Mouse (Mus musculus) B cell, adult 2 months (primary cell): ENCODE results near the gene Txndc17.
A peak's percentile ranks its signal among the peaks of the same experiment; 100 is the strongest.

Experiments
- DNase-seq, 2 experiments: peaks; one replicate each; pipeline ENCODE4 v3.0.0; 2022

Txndc17 gene

DNA sequence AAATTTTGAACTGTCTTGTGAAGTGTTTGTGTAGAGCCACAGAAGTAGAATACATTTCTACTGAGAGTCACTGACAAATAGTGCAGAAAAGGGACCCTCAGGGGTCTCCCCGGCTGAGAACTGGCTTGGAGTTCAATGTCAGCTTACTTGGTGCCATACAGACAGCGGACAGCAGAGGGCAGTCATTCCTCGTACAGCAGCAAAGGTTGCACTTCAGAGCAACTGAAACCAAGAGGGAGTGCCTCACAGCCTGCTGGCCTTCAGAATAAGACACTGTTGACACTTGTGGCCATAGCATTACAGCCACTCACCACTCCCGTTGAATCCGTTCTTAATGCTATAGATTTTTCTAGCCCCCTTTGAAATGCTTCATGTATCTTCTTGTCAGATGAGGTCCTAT lies 17.5 kb downstream of the Txndc17 start:
- DNase-seq: peak; percentile 77

DNA sequence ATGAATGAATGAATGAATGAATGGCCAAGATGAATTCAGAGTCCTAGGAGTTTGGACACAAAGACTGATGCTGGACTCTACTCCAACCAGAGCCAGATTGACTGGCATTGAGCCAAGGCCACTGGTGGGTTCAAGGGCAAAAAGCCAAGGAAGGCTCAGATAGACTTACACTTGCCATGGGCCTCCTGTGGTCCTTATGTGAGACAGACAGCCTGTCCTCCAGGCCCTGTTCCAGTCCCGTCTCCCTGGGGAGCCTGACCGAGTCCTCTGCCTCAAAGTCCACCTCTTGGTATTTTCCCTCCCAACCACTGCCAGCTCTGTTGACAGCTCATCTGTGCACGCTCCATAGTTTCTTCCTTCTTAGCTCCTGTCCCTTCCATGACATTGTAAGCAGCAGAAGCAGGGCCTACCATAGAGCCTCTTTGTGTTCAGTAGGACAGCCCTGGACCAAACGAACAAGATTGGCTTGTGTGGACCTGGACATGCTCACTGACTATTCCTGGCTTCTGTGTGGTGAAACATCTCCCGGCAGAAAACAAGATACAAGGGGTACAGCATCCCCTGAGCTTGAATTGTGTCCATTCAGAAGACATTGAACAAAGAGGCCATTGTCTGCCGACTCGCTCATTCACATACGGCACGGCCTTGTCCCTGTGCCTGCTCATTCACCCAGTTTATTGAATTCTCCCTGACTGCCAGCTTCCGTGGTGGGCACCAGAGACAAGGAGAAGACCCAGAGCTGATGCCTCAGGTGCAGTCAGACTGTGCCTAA lies 18.9 kb downstream of the Txndc17 start:
- no peak for DNase-seq

DNA sequence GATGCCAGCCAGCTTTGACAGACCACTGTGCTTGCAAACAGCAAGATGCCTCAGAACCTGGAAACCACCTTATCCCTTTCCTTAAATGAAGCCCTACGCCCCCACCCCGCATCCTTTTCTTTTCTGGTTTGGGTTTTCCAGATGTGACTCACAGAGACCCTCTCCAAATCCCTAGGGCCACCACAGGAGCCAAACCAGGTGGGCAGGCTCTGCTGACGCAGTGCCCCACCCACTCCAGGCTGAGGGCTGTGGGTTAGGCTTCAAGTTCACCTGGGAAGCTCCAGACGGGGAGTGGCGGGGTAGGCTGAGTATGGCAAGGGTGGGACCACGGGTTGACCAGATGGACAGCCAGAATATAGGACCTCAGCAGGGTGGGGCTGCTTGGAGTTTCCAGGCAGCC lies 19.6 kb downstream of the Txndc17 start:
- DNase-seq: no peak

DNA sequence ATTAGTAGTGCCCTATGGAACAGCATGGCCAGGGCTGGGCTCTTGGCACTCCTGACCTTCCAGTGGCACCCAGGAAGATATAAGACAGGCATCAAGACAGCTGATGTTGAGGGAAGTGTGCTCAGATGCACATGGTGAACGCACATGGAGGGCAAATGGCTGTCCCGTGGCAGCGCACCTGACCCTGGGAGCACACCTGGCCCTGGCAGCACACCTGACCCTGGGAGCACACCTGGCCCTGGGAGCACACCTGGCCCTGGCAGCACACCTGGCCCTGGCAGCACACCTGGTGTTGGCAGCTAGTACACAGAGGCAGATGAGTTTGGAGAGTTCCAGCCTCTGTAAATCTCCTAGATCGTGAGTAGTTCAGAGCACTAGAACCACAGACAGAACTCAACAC lies 21.2 kb downstream of the Txndc17 start:
- DNase-seq: no peak

DNA sequence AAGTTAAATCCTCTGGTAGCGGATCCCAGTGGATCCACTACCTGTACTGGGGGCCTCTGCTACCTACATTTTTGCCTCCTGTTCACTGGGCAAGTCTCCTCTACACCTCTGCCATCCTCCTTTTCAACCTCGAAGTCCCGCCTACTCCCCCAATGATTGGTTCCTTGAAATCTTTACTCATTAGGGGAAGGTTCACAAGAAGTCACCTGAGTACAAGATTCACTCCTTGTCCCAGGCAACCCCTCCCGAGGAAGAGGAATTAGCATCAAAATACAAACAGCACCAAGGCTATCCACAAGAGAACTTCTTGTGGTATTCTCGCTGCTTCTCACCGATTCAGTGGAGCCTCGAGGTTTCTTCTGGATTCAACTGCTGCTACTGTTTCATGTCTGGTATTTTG lies 24.7 kb downstream of the Txndc17 start:
- DNase-seq: no peak

DNA sequence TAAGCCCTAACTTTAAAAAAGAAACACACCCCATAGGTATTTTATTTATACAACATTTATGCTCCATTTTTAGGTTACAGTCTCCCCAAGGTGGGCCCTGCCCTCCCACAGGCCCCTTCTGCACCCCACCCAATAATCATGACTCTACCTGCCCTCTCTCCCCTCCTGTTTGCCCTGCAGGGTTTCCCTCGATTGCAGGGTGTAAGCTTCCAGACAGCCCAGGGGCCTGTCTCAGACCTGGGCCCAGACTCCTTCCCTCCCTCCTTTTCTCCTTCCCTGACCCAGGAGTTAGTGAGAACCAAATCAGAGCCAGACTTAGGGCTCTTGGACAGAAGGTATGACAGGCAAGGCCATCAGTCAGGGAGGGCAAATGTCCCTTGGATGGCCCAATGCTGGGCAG lies 25.6 kb downstream of the Txndc17 start:
- no peak for DNase-seq

DNA sequence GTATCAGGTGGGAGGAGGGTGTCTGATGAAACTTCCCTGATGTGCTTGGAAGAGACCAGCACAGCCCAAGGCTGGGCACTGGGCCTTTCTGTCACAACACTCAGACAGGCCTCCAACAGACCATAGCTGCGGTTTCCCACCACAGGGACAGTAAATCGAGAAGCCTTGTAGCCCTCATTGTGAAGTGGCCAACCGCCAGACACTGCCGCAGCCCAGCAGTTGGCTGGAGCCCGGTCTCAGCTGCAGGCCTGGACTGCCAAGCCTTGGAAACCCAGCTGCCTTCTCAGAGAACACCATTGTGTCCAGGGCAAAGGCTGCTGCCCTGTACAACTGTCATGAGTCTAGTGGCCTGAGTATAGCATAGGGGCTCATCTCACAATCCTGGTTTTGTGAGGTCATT lies 26.7 kb downstream of the Txndc17 start:
- DNase-seq: no peak

DNA sequence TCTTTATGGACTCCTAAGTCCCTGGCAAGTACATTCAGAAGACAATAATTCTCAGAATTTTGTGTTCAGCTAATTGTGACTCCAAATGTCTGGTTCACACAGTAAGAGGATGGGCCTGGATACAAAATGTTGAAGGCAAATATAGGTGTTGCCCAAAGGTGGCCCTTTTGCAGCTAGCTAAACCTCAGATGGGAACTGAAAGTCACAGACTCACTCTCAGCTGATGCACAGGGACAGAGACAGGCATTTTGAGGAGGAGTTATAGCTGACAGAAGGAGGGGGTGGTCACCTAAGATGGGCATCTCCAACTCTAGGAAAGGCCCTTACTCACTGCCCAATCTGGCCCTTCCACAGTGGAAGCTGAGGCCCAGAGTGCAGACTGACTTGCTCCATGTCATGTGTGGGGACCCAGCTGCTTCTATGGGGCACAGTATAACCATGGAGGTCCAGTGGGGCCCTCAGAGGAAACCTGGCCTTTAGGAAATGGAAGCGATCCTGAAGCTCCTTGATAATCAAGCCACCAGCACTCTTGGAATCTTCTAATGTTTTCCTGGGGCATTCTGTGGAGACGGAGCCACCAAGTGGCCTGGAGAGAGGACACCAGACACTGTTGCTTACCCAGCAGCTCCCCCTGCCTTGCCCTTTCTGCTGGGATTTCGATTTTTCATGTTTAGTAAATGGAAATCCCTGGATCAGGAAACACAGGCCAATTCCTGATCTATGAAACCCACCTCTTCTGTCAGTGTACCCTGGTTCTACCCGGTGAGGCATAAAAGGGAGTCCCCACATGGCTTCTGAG lies 32.9 kb downstream of the Txndc17 start:
- no peak for DNase-seq

DNA sequence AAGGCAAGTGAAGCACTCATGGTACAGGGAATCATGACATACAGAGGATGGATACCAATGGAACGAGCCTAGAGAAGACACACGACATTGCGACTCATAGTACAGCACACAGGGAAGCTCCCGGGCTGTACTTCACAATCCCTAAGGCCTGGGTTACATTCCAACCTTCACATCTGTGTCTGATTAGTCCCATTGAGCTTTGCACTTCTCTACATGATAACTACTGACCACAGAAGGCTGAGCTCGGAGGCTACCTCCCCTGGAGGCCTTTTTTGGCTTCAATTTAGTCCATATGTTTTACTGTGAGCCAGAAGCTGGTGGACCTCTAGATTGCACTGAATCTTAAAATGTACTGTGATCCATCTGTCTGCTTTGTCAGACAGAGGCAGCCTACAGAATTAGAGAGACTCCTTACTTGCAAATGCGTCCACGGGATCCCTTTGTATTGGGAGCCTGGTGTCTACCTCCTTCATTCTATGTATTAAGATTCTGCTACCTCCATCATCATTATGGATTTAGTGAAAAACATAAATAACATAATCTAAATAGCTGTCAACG lies 37.9 kb downstream of the Txndc17 start:
- no peak for DNase-seq

DNA sequence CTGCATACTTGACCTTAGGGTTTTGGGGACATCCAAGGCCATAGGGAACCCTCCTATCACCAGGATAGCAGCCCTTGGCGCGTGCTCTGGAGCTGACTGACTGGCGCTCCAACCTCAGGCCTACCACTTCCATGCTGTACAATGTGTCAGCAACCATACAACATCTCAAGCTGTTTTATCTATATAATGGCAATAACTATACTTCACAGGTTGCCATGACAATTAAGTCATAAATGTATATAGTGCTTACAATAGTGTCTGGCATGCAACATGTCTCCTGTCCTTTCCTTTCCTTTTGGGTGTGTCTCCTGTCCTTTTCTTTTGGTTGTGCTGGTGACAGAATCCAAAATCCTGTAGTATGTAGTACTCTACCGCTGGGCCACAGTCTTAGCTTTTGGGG lies 48.3 kb downstream of the Txndc17 start:
- DNase-seq: no peak

DNA sequence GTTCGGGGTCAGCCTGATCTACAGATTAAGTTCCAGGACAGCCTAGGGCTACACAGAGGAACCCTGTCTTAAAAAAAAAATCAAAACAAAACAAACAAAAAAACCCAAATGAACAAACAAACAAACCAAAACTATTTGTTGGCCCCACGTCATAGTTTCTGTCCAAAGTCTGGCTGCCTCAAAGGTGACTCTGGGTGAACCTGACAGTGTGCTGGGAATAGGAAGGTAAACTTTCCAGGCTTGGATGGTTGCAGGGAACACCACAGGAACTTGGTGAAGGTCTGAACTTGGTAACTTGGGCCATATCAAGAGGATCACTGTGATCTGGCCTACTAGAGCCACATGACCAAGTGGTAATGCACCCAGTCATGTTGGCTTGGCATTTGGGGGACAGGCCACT lies 49.1 kb downstream of the Txndc17 start:
- DNase-seq: no peak
